8 mouse cellular contexts compared by ENCODE assay signal in the genomic region with DNA sequence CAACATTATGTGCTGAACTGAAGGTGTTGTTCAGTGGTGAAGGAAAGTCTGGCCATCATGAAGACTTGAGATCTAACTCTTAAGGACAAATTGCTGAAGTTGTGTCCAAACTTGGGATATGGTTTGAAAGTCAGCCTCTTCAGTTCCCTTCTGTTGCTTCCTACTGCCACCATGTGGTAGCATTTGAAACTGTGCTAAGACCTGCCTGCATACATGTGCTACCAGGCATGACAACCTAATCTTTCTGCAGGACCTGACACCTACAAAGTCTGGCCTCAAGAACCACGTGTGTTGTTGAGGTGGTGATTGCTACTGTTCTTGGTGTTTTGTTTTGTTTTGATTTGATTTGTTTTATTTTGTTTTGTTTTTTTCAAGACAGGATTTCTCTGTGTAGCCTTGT. TPM values are rescaled to one million over a fixed set of nuclear protein-coding genes. Genes with fewer than 3 reads are reported as not detected.
DNase-seq lines count a peak whose midpoint lies in the region; ATAC-seq and TF ChIP-seq lines count a peak whose summit lies in the region.

No protein-coding gene starts in this region.

- no peak overlapping the region for H3K9ac ChIP-seq in heart, embryonic 12.5 days

- no peak overlapping the region for H3K27ac ChIP-seq in heart, embryonic 12.5 days (ENCODE audit: poor library complexity, severe bottlenecking)
- peak overlapping the region; percentile 58 for H3K27ac ChIP-seq in small intestine, adult 2 months (ENCODE audit: insufficient read depth, low read depth, low read length)

- no peaks in the 10 kb centered on the region for H3K27me3 ChIP-seq in heart, embryonic 12.5 days (replicated peaks)
- no peaks in the 10 kb centered on the region for H3K27me3 ChIP-seq in small intestine, adult 2 months (ENCODE audit: control insufficient read depth, insufficient read depth, low read length)

- peak; percentile 23 to 68 for DNase-seq in heart, adult 18-20 months
- peak; percentile 67 for DNase-seq in adrenal gland, adult 2 months
- DNase-seq in embryo, embryonic 10.5 days (ENCODE audit: low spot score), result peak; percentile 83
- DNase-seq in heart, postnatal 4 days, result peak; percentile 75
- DNase-seq in layer of hippocampus, postnatal 10 days (ENCODE audit: low spot score in 2 of 2), result peak; percentile 78 to 82
- DNase-seq in lung, postnatal 36 days, result peak; percentile 60

- TF ChIP-seq POLR2A in small intestine, adult 2 months (IDR thresholded peaks at IDR 0.05; ENCODE audit: low read depth, low read length), result no peak

- ATAC-seq in heart, embryonic 12.5 days (ENCODE audit: insufficient number of reproducible peaks, low FRiP score), result no peak

- H3K4me3 ChIP-seq in heart, embryonic 12.5 days, result no peak overlapping the region
- H3K4me3 ChIP-seq in small intestine, adult 2 months (ENCODE audit: low read depth, low read length), result no peak overlapping the region

- H3K4me1 ChIP-seq in heart, embryonic 12.5 days (replicated peaks), result no peaks in the 10 kb centered on the region
- H3K4me1 ChIP-seq in small intestine, adult 2 months (ENCODE audit: control insufficient read depth, insufficient read depth, insufficient read length, low read length), result peaks cover 3% of the 10 kb centered on the region; the same call in 1 of the 2 replicates

- WGBS in heart, embryonic 12.5 days, result 18% methylated on average over 1 of the region's 1 CpGs
- WGBS in small intestine, adult 2 months, result 8% methylated on average over 1 of the region's 1 CpGs

- no peak for TF ChIP-seq CTCF in small intestine, adult 2 months (IDR thresholded peaks at IDR 0.05; ENCODE audit: extremely low read depth, insufficient read length, insufficient replicate concordance, low read depth, low read length)

- H3K9me3 ChIP-seq in heart, embryonic 12.5 days (replicated peaks), result no peaks in the 10 kb centered on the region

- no peak overlapping the region for H3K4me2 ChIP-seq in heart, embryonic 12.5 days

- H3K36me3 ChIP-seq in heart, embryonic 12.5 days, result no peaks in the 10 kb centered on the region
- no peaks in the 10 kb centered on the region for H3K36me3 ChIP-seq in small intestine, adult 2 months (ENCODE audit: control insufficient read depth, insufficient read depth, low read length)

RNA-seq across cellular contexts. Expression of gene Adam4, which starts 19.6 kb away (rescaled TPM):
- under 1 TPM; 0.32 to 0.69 TPM for total RNA-seq in heart, adult 18-20 months (2021)
- polyA plus RNA-seq in heart, embryonic 12.5 days (2016; fragmentation: Nextera tagmentation; extraction: Ambion mirVana), result 0.39 and 0.59 TPM in 2 replicates
- 1 to 10 TPM; 1.3 to 1.8 TPM for total RNA-seq in adrenal gland, adult 2 months (2021)
- 0.21 TPM in 1 of 2 replicates, not detected in the other for polyA plus RNA-seq in adrenal gland, adult 2 months (2012; rRNA removed)
- total RNA-seq in heart, postnatal 4 days (2021), result 1 to 10 TPM; 1.1 TPM
- 1 to 10 TPM; 1.9 to 3.2 TPM for total RNA-seq in layer of hippocampus, postnatal 10 days (2021)
- 0.10 and 0.20 TPM in 2 replicates for polyA plus RNA-seq in small intestine, adult 2 months (2012; rRNA removed)

RNA-seq across cellular contexts. Expression of gene Gm4787, which starts 22.9 kb away (rescaled TPM):
- under 1 TPM; 0.20 to 0.49 TPM for total RNA-seq in heart, adult 18-20 months (2021)
- polyA plus RNA-seq in heart, embryonic 12.5 days (2016; fragmentation: Nextera tagmentation; extraction: Ambion mirVana), result 0.14 and 0.18 TPM in 2 replicates
- total RNA-seq in adrenal gland, adult 2 months (2021), result 1 to 10 TPM in 1 of 2 experiments, under 1 TPM in 1; 0.83 to 1.4 TPM
- polyA plus RNA-seq in adrenal gland, adult 2 months (2012; rRNA removed), result 0.10 and 0.16 TPM in 2 replicates
- under 1 TPM; 0.52 to 0.67 TPM for total RNA-seq in heart, postnatal 4 days (2021)
- 1 to 10 TPM; 1.4 to 3.0 TPM for total RNA-seq in layer of hippocampus, postnatal 10 days (2021)
- polyA plus RNA-seq in small intestine, adult 2 months (2012; rRNA removed), result 0.05 and 0.10 TPM in 2 replicates
